Mouse (Mus musculus): Measurements from ENCODE around the gene Mrgprb8. TPM values are rescaled to one million over a fixed set of nuclear protein-coding genes. Genes with fewer than 3 reads are reported as not detected.
"Not testable (repeated sequence)": the region's sequence is repeated elsewhere in the genome, so short reads cannot be mapped to it uniquely, and the experiment has no call there.

Gene Mrgprb8
- polyA plus RNA-seq (2015; fragmentation: Nextera tagmentation; extraction: Ambion mirVana), result not detected in 2 replicates

DNA sequence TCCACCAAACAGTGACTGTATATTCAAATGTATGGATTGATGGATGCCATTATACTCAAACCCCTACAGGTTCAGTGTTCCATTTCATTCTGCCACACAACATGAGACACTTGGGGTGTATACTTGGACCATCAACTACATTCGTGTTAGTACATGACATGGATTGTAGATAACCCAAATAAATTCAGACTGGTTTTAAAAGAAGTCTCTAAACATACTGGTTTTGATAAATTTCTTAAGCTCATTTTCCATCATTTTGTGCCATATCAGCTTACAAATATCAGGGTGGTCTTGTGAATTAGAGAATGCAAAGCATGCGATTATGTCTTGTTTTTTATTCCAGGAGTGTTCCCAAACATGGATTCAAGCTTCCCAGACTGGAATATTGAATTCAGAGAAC lies at the start of gene Mrgprb8:
Gene Mrgprb8, plus strand, starts transcription at position 301 of the 400 bp plus-strand sequence.
- WGBS, result 72% methylated on average over 2 of the region's 2 CpGs
- H3K27ac ChIP-seq (replicated peaks), result no peak within 1 kb of the TSS
- peaks cover 24% of the 10 kb centered on the region for H3K9me3 ChIP-seq
- no peak within 1 kb of the TSS for H3K4me2 ChIP-seq
- no peak for ATAC-seq (ENCODE audit: low FRiP score, low read depth)
- H3K4me1 ChIP-seq (replicated peaks), result no peaks in the 10 kb centered on the region
- H3K27me3 ChIP-seq, result no peaks in the 10 kb centered on the region
- H3K4me3 ChIP-seq, result no peak within 1 kb of the TSS
- no peak within 1 kb of the TSS for H3K9ac ChIP-seq
- H3K36me3 ChIP-seq, result no peaks in the 10 kb centered on the region

DNA sequence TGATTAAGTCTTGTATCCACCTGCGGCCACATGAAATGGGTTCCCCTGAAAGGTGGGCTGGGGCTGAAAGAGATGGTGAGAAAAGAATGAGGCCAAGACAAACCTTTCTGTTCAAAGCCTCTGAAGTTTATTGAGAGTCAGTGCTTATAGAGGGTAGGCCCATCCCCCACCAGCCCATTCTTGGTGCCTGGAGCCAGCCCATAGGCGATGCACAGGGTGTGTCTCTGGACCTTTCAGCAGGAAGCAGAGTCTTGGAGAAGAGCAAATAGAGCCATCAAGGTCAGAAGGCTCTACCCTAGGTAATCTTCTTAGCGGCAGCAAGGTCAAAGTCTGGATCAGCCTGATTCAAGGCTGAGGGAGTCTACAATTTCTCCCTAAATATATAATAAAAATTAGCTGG lies 47.6 kb downstream of the Mrgprb8 start:
- H3K9ac ChIP-seq, H3K27me3 ChIP-seq: not testable (repeated sequence)

DNA sequence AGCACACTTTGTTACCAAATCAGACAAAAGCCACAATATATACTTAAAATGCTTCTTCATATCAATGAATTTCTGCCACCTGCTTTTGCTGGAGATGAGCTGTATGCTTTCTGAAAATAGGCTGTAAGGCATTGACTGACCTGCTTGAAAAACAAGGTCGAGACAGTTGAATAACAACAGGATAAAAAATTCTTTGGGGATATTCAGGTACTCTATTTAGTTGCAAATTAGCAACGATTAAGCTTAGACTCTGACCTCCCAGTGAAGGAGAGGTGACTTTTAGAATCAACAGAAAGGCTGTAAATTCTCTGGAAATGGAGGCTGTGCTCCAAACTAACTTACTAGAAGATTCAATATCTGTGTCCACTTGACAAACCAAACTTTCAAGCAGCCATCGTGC lies 48.3 kb downstream of the Mrgprb8 start:
- Histone ChIP-seq H3K36me3 (no peaks in the 10 kb centered on the region), H3K9ac (no peak overlapping the region), H3K27me3 (no peaks in the 10 kb centered on the region), H3K4me1 (replicated peaks) (no peaks in the 10 kb centered on the region), H3K4me3 (no peak overlapping the region), H3K27ac (replicated peaks) (no peak overlapping the region), H3K4me2 (no peak overlapping the region), H3K9me3 (no peaks in the 10 kb centered on the region; the same call in 1 of the 2 replicates)
- 58% methylated on average over 3 of the region's 3 CpGs for whole genome bisulfite sequencing
- ATAC-seq (ENCODE audit: low FRiP score, low read depth), result no peak

More for the DNA sequence above, 47.6 kb downstream of the Mrgprb8 start:
- 88% methylated on average over 3 of the region's 3 CpGs for WGBS
- not testable (repeated sequence) for H3K4me2 ChIP-seq; H3K4me3 ChIP-seq; H3K9me3 ChIP-seq; H3K4me1 ChIP-seq (replicated peaks); H3K36me3 ChIP-seq; ATAC-seq (ENCODE audit: low FRiP score, low read depth); H3K27ac ChIP-seq (replicated peaks)

Other genes starting within 250 kb of the Mrgprb8 start
- not detected in 2 replicates for gene Mrgprb5, start 219.5 kb upstream of the Mrgprb8 start, polyA plus RNA-seq (2015; fragmentation: Nextera tagmentation; extraction: Ambion mirVana)
- not detected in 2 replicates for gene Mrgprb4, start 189.2 kb upstream of the Mrgprb8 start, polyA plus RNA-seq (2015; fragmentation: Nextera tagmentation; extraction: Ambion mirVana)
- gene Mrgprb1, start 67.8 kb downstream of the Mrgprb8 start, polyA plus RNA-seq (2015; fragmentation: Nextera tagmentation; extraction: Ambion mirVana), result not detected in 2 replicates
- not detected in 2 replicates for gene Mrgprx2, start 110.8 kb downstream of the Mrgprb8 start, polyA plus RNA-seq (2015; fragmentation: Nextera tagmentation; extraction: Ambion mirVana)
- not detected in 2 replicates for gene Mrgprb2, start 169.6 kb downstream of the Mrgprb8 start, polyA plus RNA-seq (2015; fragmentation: Nextera tagmentation; extraction: Ambion mirVana)